Mouse (Mus musculus): ENCODE measurements around the gene Xrn1.

- TF ChIP-seq CTCF (IDR thresholded peaks at IDR 0.05; ENCODE audit: low read depth, low read length) (no peak), POLR2A (IDR thresholded peaks at IDR 0.05; ENCODE audit: extremely low read depth, insufficient read depth, low read length) (no peak)
These were observed 355 bp upstream of the Xrn1 start for GRCm38 (mm10) chr9:95954226-95954584.

All from liver, adult 2 months (tissue).